10 mouse cellular contexts compared by ENCODE assay signal in the genomic region with DNA sequence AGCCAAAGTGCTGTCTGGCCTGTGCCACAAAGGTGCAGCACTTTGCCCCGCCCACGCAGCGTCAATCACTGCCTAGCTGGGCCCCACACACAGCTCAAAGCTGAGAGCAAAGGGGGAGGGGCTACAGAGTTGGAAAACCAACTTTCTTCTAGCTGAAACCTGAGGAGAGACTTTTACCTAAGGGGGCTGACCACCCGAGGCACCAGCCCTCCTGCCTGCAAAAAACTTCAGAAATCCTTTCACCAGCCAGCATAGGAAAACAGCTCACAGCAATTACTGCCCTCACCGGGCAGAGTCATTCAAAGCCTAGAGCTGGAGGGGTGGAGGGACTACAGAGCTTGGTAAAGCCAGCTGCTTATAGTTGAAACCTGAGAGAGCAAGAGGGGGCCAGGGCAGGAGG.
DNase-seq lines count a peak whose midpoint lies in the region; ATAC-seq lines count a peak whose summit lies in the region.
"Had no signal": no experiment of that assay in that cellular context is flagged by ENCODE, and none has a peak within 500 bp of the region (broad histone marks: within the 10 kb centered on the region; RNA-seq: fewer than 3 reads in every experiment).

No protein-coding gene starts in this region.

- no peak overlapping the region for H3K9ac ChIP-seq in forebrain, embryonic 11.5 days (ENCODE audit: low read length)
- H3K9ac ChIP-seq in forebrain, embryonic 16.5 days (replicated peaks; ENCODE audit: low read depth, low read length) = no peak overlapping the region
- no peak overlapping the region for H3K9ac ChIP-seq in midbrain, embryonic 12.5 days (replicated peaks)
- H3K9ac ChIP-seq in midbrain, embryonic 13.5 days (replicated peaks) = no peak overlapping the region
- H3K9ac ChIP-seq in kidney, embryonic 15.5 days = no peak overlapping the region
- H3K9ac ChIP-seq in stomach, embryonic 15.5 days = no peak overlapping the region

- H3K36me3 ChIP-seq in forebrain, embryonic 11.5 days (ENCODE audit: control insufficient read depth, insufficient read depth, low read length) = no peaks in the 10 kb centered on the region
- H3K36me3 ChIP-seq in forebrain, embryonic 16.5 days (ENCODE audit: control insufficient read depth, insufficient read depth) = no peaks in the 10 kb centered on the region
- H3K36me3 ChIP-seq in midbrain, embryonic 12.5 days = no peaks in the 10 kb centered on the region
- no peaks in the 10 kb centered on the region for H3K36me3 ChIP-seq in midbrain, embryonic 13.5 days
- no peaks in the 10 kb centered on the region for H3K36me3 ChIP-seq in kidney, embryonic 15.5 days
- no peaks in the 10 kb centered on the region for H3K36me3 ChIP-seq in stomach, embryonic 15.5 days
- H3K36me3 ChIP-seq: heart, embryonic 10.5 days had no signal

- 31% methylated on average over 5 of the region's 5 CpGs for WGBS in forebrain, embryonic 11.5 days
- 20% methylated on average over 5 of the region's 5 CpGs for WGBS in forebrain, embryonic 16.5 days
- 26% methylated on average over 5 of the region's 5 CpGs for WGBS in midbrain, embryonic 12.5 days
- 36% methylated on average over 5 of the region's 5 CpGs for WGBS in midbrain, embryonic 13.5 days
- WGBS in kidney, embryonic 15.5 days = 24% methylated on average over 5 of the region's 5 CpGs
- 37% methylated on average over 5 of the region's 5 CpGs for WGBS in stomach, embryonic 15.5 days

- no peaks in the 10 kb centered on the region for H3K27me3 ChIP-seq in forebrain, embryonic 11.5 days (ENCODE audit: control insufficient read depth, insufficient read depth, low read length)
- no peaks in the 10 kb centered on the region for H3K27me3 ChIP-seq in forebrain, embryonic 16.5 days (replicated peaks; ENCODE audit: control insufficient read depth, insufficient read depth, low read length)
- H3K27me3 ChIP-seq in midbrain, embryonic 12.5 days = no peaks in the 10 kb centered on the region
- no peaks in the 10 kb centered on the region for H3K27me3 ChIP-seq in midbrain, embryonic 13.5 days
- no peaks in the 10 kb centered on the region for H3K27me3 ChIP-seq in kidney, embryonic 15.5 days
- no peaks in the 10 kb centered on the region for H3K27me3 ChIP-seq in stomach, embryonic 15.5 days (replicated peaks)
- H3K27me3 ChIP-seq: Patski had no signal

- no peaks in the 10 kb centered on the region for H3K9me3 ChIP-seq in forebrain, embryonic 11.5 days (ENCODE audit: control insufficient read depth, low read length)
- H3K9me3 ChIP-seq in forebrain, embryonic 16.5 days (ENCODE audit: control insufficient read depth, low read length) = no peaks in the 10 kb centered on the region
- no peaks in the 10 kb centered on the region for H3K9me3 ChIP-seq in midbrain, embryonic 12.5 days
- H3K9me3 ChIP-seq in midbrain, embryonic 13.5 days = no peaks in the 10 kb centered on the region
- H3K9me3 ChIP-seq in kidney, embryonic 15.5 days (replicated peaks) = no peaks in the 10 kb centered on the region
- no peaks in the 10 kb centered on the region for H3K9me3 ChIP-seq in stomach, embryonic 15.5 days
- H3K9me3 ChIP-seq: heart, embryonic 10.5 days had no signal

- no peak overlapping the region for H3K27ac ChIP-seq in forebrain, embryonic 11.5 days (ENCODE audit: low read depth, low read length)
- H3K27ac ChIP-seq in forebrain, embryonic 16.5 days (ENCODE audit: low read length) = no peak overlapping the region
- no peak overlapping the region for H3K27ac ChIP-seq in midbrain, embryonic 12.5 days (replicated peaks)
- H3K27ac ChIP-seq in midbrain, embryonic 13.5 days = no peak overlapping the region
- H3K27ac ChIP-seq in kidney, embryonic 15.5 days = no peak overlapping the region
- H3K27ac ChIP-seq in stomach, embryonic 15.5 days = no peak overlapping the region
- H3K27ac ChIP-seq: heart, embryonic 10.5 days had no signal

- H3K4me3 ChIP-seq in forebrain, embryonic 11.5 days (ENCODE audit: low read depth, low read length) = no peak overlapping the region
- no peak overlapping the region for H3K4me3 ChIP-seq in forebrain, embryonic 16.5 days (replicated peaks; ENCODE audit: low read length)
- no peak overlapping the region for H3K4me3 ChIP-seq in midbrain, embryonic 12.5 days
- no peak overlapping the region for H3K4me3 ChIP-seq in midbrain, embryonic 13.5 days (replicated peaks)
- no peak overlapping the region for H3K4me3 ChIP-seq in kidney, embryonic 15.5 days (replicated peaks)
- no peak overlapping the region for H3K4me3 ChIP-seq in stomach, embryonic 15.5 days (replicated peaks)
- H3K4me3 ChIP-seq: heart, embryonic 10.5 days had no signal

- peak; percentile 67 for DNase-seq in forebrain, embryonic 11.5 days (ENCODE audit: low spot score)
- no peak for DNase-seq in spleen, adult 18-20 months
- no peak for DNase-seq in thymus, adult 18-20 months

- no peaks in the 10 kb centered on the region for H3K4me1 ChIP-seq in forebrain, embryonic 11.5 days (replicated peaks; ENCODE audit: control insufficient read depth, insufficient read depth, low read length)
- H3K4me1 ChIP-seq in forebrain, embryonic 16.5 days (replicated peaks; ENCODE audit: control insufficient read depth, insufficient read depth, low read length) = no peaks in the 10 kb centered on the region
- no peaks in the 10 kb centered on the region for H3K4me1 ChIP-seq in midbrain, embryonic 12.5 days
- no peaks in the 10 kb centered on the region for H3K4me1 ChIP-seq in midbrain, embryonic 13.5 days (replicated peaks)
- no peaks in the 10 kb centered on the region for H3K4me1 ChIP-seq in kidney, embryonic 15.5 days
- H3K4me1 ChIP-seq in stomach, embryonic 15.5 days = no peaks in the 10 kb centered on the region
- H3K4me1 ChIP-seq: heart, embryonic 10.5 days had no signal

- H3K4me2 ChIP-seq in forebrain, embryonic 11.5 days (ENCODE audit: low read depth, low read length, severe bottlenecking) = no peak overlapping the region
- no peak overlapping the region for H3K4me2 ChIP-seq in forebrain, embryonic 16.5 days (ENCODE audit: low read length)
- no peak overlapping the region for H3K4me2 ChIP-seq in midbrain, embryonic 12.5 days (replicated peaks)
- no peak overlapping the region for H3K4me2 ChIP-seq in midbrain, embryonic 13.5 days (replicated peaks)
- H3K4me2 ChIP-seq in kidney, embryonic 15.5 days = peak overlapping the region; percentile 19
- H3K4me2 ChIP-seq in stomach, embryonic 15.5 days = no peak overlapping the region

- ATAC-seq in forebrain, embryonic 11.5 days (replicated peaks; ENCODE audit: low FRiP score) = peak; percentile 91
- no peak for ATAC-seq in forebrain, embryonic 16.5 days
- 0 out of 2 replicates have a peak, but pooled peaks have one; percentile 52 for ATAC-seq in midbrain, embryonic 12.5 days (ENCODE audit: low FRiP score, low read depth)
- ATAC-seq in midbrain, embryonic 13.5 days = no peak
- ATAC-seq in kidney, embryonic 15.5 days (replicated peaks; ENCODE audit: low FRiP score) = peak; percentile 96
- peak; percentile 63; the same call in 1 of the 2 replicates for ATAC-seq in stomach, embryonic 15.5 days (ENCODE audit: insufficient read depth, low FRiP score, low read depth)
- ATAC-seq: Patski had no signal

Comparison
In these comparisons a context has a peak if more than half of its experiments do, and no peak if none do; other contexts are left out.
1. ATAC-seq: peak in forebrain, embryonic 11.5 days (single experiment), midbrain, embryonic 12.5 days (single experiment), kidney, embryonic 15.5 days (single experiment) and stomach, embryonic 15.5 days (single experiment); none in forebrain, embryonic 16.5 days (single experiment) and midbrain, embryonic 13.5 days (single experiment).